Mouse (Mus musculus): ENCODE results near the gene Cd6. TPM values are rescaled to one million over a fixed set of nuclear protein-coding genes. Genes with fewer than 3 reads are reported as not detected.

The Cd6 gene
- polyA plus RNA-seq, 1 experiment from 2014 or later = not detected

DNA sequence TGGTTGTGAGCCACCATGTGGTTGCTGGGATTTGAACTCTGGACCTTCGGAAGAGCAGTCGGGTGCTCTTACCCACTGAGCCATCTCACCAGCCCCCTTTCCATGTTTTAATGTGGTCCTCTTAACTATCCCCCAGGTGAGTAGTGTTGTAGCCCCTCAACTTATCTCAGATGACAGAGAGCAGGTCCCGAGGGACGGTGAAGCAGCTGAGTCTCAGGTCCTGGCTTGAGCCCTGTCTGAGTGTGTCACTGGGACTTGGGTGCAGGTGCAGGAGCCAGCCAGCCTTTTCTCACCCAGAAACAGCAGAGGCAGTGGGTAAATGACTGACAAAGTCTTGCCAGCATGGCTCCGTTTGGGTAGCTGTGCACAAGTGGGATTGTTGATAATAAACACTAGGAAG, 14.3 kb upstream of the Cd6 start:
- Histone ChIP-seq H3K27me3 (ENCODE audit: control insufficient read depth, insufficient read depth, low read length) (peaks cover 4% of the 10 kb centered on the region; the same call in 1 of the 2 replicates), H3K9ac (ENCODE audit: low read depth, low read length) (no peak overlapping the region), H3K4me3 (ENCODE audit: low read depth, low read length) (no peak overlapping the region), H3K9me3 (replicated peaks; ENCODE audit: control insufficient read depth, low read length) (no peaks in the 10 kb centered on the region), H3K4me2 (no peak overlapping the region), H3K4me1 (ENCODE audit: control insufficient read depth, insufficient read depth, low read length) (no peaks in the 10 kb centered on the region), H3K27ac (ENCODE audit: low read depth, low read length) (no peak overlapping the region), H3K36me3 (ENCODE audit: control insufficient read depth, insufficient read depth, low read length) (no peaks in the 10 kb centered on the region)
- WGBS (ENCODE audit: insufficient replicate concordance) = 81% methylated on average over 5 of the region's 5 CpGs
- no peak for ATAC-seq (replicated peaks; ENCODE audit: insufficient number of reproducible peaks, low FRiP score, low TSS enrichment)

- peaks cover 4% of the 10 kb centered on the region; the same call in 1 of the 2 replicates for H3K27me3 ChIP-seq (ENCODE audit: control insufficient read depth, insufficient read depth, low read length)
- 36% methylated on average over 24 of the region's 24 CpGs for WGBS (ENCODE audit: insufficient replicate concordance)
- H3K36me3 ChIP-seq (ENCODE audit: control insufficient read depth, insufficient read depth, low read length) = no peaks in the 10 kb centered on the region
- H3K9me3 ChIP-seq (replicated peaks; ENCODE audit: control insufficient read depth, low read length) = no peaks in the 10 kb centered on the region
- H3K9ac ChIP-seq (ENCODE audit: low read depth, low read length) = no peak overlapping the region
- no peaks in the 10 kb centered on the region for H3K4me1 ChIP-seq (ENCODE audit: control insufficient read depth, insufficient read depth, low read length)
- no peak overlapping the region for H3K4me3 ChIP-seq (ENCODE audit: low read depth, low read length)
- H3K27ac ChIP-seq (ENCODE audit: low read depth, low read length) = no peak overlapping the region
- peak overlapping the region; percentile 17; the same call in 1 of the 2 replicates for H3K4me2 ChIP-seq
- no peak for ATAC-seq (replicated peaks; ENCODE audit: insufficient number of reproducible peaks, low FRiP score, low TSS enrichment)
Observed at GRCm38 (mm10) chr19:10842914-10843313, 13.1 kb upstream of the Cd6 start.

DNA sequence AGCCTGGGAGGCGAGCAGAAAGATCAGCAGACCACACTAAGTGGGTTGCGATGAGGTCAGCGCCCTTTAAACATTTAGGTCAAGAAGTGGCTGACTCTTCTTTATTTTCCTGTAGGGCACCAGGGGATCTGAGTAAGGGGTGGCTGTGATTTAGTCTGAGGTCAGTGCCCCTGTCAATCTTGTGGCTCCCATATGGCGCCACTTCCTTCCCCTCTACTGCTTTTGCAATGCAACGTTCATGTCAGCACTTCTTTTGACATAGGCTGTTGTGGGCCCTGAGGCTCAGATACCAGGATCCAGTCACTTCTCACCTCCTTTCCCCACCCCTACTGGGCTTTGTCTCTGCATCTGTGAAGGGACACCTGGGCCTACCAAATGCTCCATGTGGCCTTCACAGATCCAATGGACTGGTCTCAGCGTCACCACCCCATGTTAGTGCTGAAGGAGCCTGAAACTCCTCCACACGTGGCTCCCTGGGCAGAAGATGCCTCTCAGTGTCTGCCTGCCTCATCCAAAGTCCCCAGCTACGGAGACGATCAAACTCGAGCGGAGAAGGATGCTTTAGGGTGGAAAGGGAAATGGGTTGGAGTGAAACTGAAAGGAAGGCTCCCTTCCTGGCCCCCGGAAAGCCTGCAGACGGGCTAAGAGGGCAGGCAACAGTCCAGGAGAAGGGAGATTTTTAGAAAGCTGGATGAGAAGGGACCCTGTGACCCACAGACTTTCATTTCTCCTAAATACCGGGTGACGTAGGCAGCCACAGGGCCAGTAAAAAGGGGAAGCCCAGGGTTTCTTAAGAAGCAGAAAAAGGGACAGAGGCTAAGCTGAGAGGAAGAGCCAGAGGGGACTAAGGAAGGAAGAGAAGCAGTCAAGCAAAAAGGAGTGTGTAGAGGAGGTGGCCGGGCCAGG, 12.1 kb upstream of the Cd6 start:
- no peak for ATAC-seq (replicated peaks; ENCODE audit: insufficient number of reproducible peaks, low FRiP score, low TSS enrichment)
- no peak overlapping the region for H3K4me2 ChIP-seq
- H3K4me1 ChIP-seq (ENCODE audit: control insufficient read depth, insufficient read depth, low read length) = no peaks in the 10 kb centered on the region
- H3K27me3 ChIP-seq (ENCODE audit: control insufficient read depth, insufficient read depth, low read length) = peaks cover 4% of the 10 kb centered on the region; the same call in 1 of the 2 replicates
- no peak overlapping the region for H3K4me3 ChIP-seq (ENCODE audit: low read depth, low read length)
- no peak overlapping the region for H3K27ac ChIP-seq (ENCODE audit: low read depth, low read length)
- no peaks in the 10 kb centered on the region for H3K9me3 ChIP-seq (replicated peaks; ENCODE audit: control insufficient read depth, low read length)
- WGBS (ENCODE audit: insufficient replicate concordance) = 45% methylated on average over 16 of the region's 16 CpGs
- no peaks in the 10 kb centered on the region for H3K36me3 ChIP-seq (ENCODE audit: control insufficient read depth, insufficient read depth, low read length)
- no peak overlapping the region for H3K9ac ChIP-seq (ENCODE audit: low read depth, low read length)

- Histone ChIP-seq H3K27ac (ENCODE audit: low read depth, low read length) (no peak within 1 kb of the TSS), H3K9ac (ENCODE audit: low read depth, low read length) (no peak within 1 kb of the TSS), H3K4me1 (ENCODE audit: control insufficient read depth, insufficient read depth, low read length) (no peaks in the 10 kb centered on the region), H3K36me3 (ENCODE audit: control insufficient read depth, insufficient read depth, low read length) (no peaks in the 10 kb centered on the region), H3K9me3 (replicated peaks; ENCODE audit: control insufficient read depth, low read length) (no peaks in the 10 kb centered on the region), H3K27me3 (ENCODE audit: control insufficient read depth, insufficient read depth, low read length) (peaks cover 4% of the 10 kb centered on the region; the same call in 1 of the 2 replicates), H3K4me3 (ENCODE audit: low read depth, low read length) (no peak within 1 kb of the TSS), H3K4me2 (no peak within 1 kb of the TSS)
- whole genome bisulfite sequencing (ENCODE audit: insufficient replicate concordance) = 71% methylated on average over 15 of the region's 15 CpGs
- no peak for ATAC-seq (replicated peaks; ENCODE audit: insufficient number of reproducible peaks, low FRiP score, low TSS enrichment)
Observed at GRCm38 (mm10) chr19:10839010-10839892, 9.4 kb upstream of the Cd6 start, which contains the start of gene Slc15a3. Slc15a3 (plus strand) TSS chr19:10839727.

GRCm38 (mm10) chr19:10835671-10836070, 5.8 kb upstream of the Cd6 start:
- 38% methylated on average over 3 of the region's 3 CpGs for WGBS (ENCODE audit: insufficient replicate concordance)

GRCm38 (mm10) chr19:10833611-10834010, 3.8 kb upstream of the Cd6 start:
- no peak for ATAC-seq (replicated peaks; ENCODE audit: insufficient number of reproducible peaks, low FRiP score, low TSS enrichment)
- Histone ChIP-seq H3K4me1 (ENCODE audit: control insufficient read depth, insufficient read depth, low read length) (no peaks in the 10 kb centered on the region), H3K9ac (ENCODE audit: low read depth, low read length) (no peak overlapping the region), H3K4me2 (no peak overlapping the region), H3K4me3 (ENCODE audit: low read depth, low read length) (no peak overlapping the region), H3K27ac (ENCODE audit: low read depth, low read length) (no peak overlapping the region), H3K36me3 (ENCODE audit: control insufficient read depth, insufficient read depth, low read length) (no peaks in the 10 kb centered on the region), H3K27me3 (ENCODE audit: control insufficient read depth, insufficient read depth, low read length) (no peaks in the 10 kb centered on the region), H3K9me3 (replicated peaks; ENCODE audit: control insufficient read depth, low read length) (no peaks in the 10 kb centered on the region)
- 71% methylated on average over 3 of the region's 3 CpGs for WGBS (ENCODE audit: insufficient replicate concordance)

More at GRCm38 (mm10) chr19:10835671-10836070, 5.8 kb upstream of the Cd6 start:
- Histone ChIP-seq H3K4me1 (ENCODE audit: control insufficient read depth, insufficient read depth, low read length) (no peaks in the 10 kb centered on the region), H3K27ac (ENCODE audit: low read depth, low read length) (no peak overlapping the region), H3K9me3 (replicated peaks; ENCODE audit: control insufficient read depth, low read length) (no peaks in the 10 kb centered on the region), H3K4me3 (ENCODE audit: low read depth, low read length) (no peak overlapping the region), H3K27me3 (ENCODE audit: control insufficient read depth, insufficient read depth, low read length) (no peaks in the 10 kb centered on the region), H3K9ac (ENCODE audit: low read depth, low read length) (no peak overlapping the region), H3K4me2 (no peak overlapping the region), H3K36me3 (ENCODE audit: control insufficient read depth, insufficient read depth, low read length) (no peaks in the 10 kb centered on the region)
- no peak for ATAC-seq (replicated peaks; ENCODE audit: insufficient number of reproducible peaks, low FRiP score, low TSS enrichment)

DNA sequence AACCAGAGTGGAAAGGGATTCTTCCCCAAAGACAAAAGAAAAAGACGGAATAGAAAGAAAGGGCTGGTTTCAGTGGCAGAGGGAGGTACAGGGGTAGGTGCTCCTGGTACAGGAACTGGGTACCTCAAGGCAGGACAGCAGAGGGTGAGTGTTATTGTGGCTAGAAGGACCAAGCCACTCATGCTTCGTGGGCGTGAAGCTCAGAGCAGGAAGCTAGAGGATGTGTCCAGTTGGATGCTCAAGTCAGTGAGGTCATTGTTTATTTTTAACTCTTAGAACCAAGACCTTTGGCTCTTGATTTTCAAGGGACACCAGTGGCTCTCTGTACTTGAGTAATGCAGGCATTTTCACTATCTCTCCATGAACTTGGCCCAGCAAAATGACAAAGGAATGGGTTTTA, 2.2 kb upstream of the Cd6 start:
- no peaks in the 10 kb centered on the region for H3K4me1 ChIP-seq (ENCODE audit: control insufficient read depth, insufficient read depth, low read length)
- ATAC-seq (replicated peaks; ENCODE audit: insufficient number of reproducible peaks, low FRiP score, low TSS enrichment) = no peak
- WGBS (ENCODE audit: insufficient replicate concordance) = 58% methylated on average over 3 of the region's 3 CpGs

DNA sequence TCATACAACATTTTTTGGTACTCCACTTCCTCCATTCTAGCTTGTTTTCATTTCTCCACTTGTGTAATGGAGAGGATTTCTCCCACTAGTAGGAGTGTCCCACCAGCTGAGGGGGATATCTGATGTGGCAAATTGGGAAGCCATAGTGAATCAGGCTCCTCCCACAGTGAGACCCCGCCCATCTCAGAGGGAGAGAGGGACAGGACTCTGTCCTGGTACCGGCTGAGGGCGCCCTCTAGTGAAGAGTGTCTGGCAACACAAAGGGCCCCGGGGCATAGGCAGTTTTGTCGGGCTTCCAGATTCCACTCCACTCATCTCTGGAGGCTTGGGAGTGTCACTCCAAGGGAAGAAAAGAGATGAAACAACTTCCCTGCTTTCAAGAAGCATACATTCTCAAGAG, 1.6 kb upstream of the Cd6 start:
- Histone ChIP-seq H3K4me1 (ENCODE audit: control insufficient read depth, insufficient read depth, low read length) (no peaks in the 10 kb centered on the region), H3K9me3 (replicated peaks; ENCODE audit: control insufficient read depth, low read length) (no peaks in the 10 kb centered on the region), H3K4me3 (ENCODE audit: low read depth, low read length) (no peak overlapping the region), H3K27ac (ENCODE audit: low read depth, low read length) (no peak overlapping the region), H3K27me3 (ENCODE audit: control insufficient read depth, insufficient read depth, low read length) (no peaks in the 10 kb centered on the region), H3K9ac (ENCODE audit: low read depth, low read length) (no peak overlapping the region), H3K4me2 (no peak overlapping the region), H3K36me3 (ENCODE audit: control insufficient read depth, insufficient read depth, low read length) (no peaks in the 10 kb centered on the region)
- WGBS (ENCODE audit: insufficient replicate concordance) = 9% methylated on average over 5 of the region's 5 CpGs
- ATAC-seq (replicated peaks; ENCODE audit: insufficient number of reproducible peaks, low FRiP score, low TSS enrichment) = no peak; the same call in 1 of the 2 replicates

More for the DNA sequence above, 2.2 kb upstream of the Cd6 start:
- no peak overlapping the region for H3K4me2 ChIP-seq
- no peaks in the 10 kb centered on the region for H3K9me3 ChIP-seq (replicated peaks; ENCODE audit: control insufficient read depth, low read length)
- no peaks in the 10 kb centered on the region for H3K27me3 ChIP-seq (ENCODE audit: control insufficient read depth, insufficient read depth, low read length)
- no peak overlapping the region for H3K9ac ChIP-seq (ENCODE audit: low read depth, low read length)
- no peaks in the 10 kb centered on the region for H3K36me3 ChIP-seq (ENCODE audit: control insufficient read depth, insufficient read depth, low read length)
- no peak overlapping the region for H3K27ac ChIP-seq (ENCODE audit: low read depth, low read length)
- H3K4me3 ChIP-seq (ENCODE audit: low read depth, low read length) = no peak overlapping the region

All from heart, embryonic 11.5 days (tissue).